Mouse (Mus musculus): ENCODE data around the gene Gm21985.

GRCm38 (mm10) chr2:112289507-112289906 lies 23.4 kb downstream of the Gm21985 start:
- TF ChIP-seq POLR2A (IDR thresholded peaks at IDR 0.05; ENCODE audit: low read depth, low read length) = no peak
- TF ChIP-seq CTCF (IDR thresholded peaks at IDR 0.05; ENCODE audit: extremely low read depth, insufficient read length, insufficient replicate concordance, low read depth, low read length) = no peak
